Mouse (Mus musculus) ES-E14 (cell line): ENCODE results near the gene Nsg1. TPM values are rescaled to one million over a fixed set of nuclear protein-coding genes. Genes with fewer than 3 reads are reported as not detected.
A peak's percentile ranks its signal among the peaks of the same experiment; 100 is the strongest.

Experiments
- DNase-seq: peaks from one replicate; pipeline ENCODE4 v3.0.0-alpha.2; 2013; ENCODE audit warnings: low read depth, low spot score
- H3K27ac ChIP-seq: 2 replicates; pipeline ENCODE4 v1.5.1; 2012; ENCODE audit warnings: low read depth, mild to moderate bottlenecking, low read length, moderate library complexity, mixed read lengths; ENCODE audit not compliant: poor library complexity, insufficient read depth, severe bottlenecking
- H3K36me3 ChIP-seq: 2 replicates; pipeline ENCODE4 v1.6.1; 2012; ENCODE audit warnings: mild to moderate bottlenecking, low read length, moderate library complexity, mixed read lengths; ENCODE audit not compliant: control insufficient read depth, poor library complexity, insufficient read depth, severe bottlenecking
- H3K4me1 ChIP-seq, 2 experiments: fragments of 150-350 bp in 1 of 2; sonication (generic) in 1 of 2; 2 replicates each; pipeline ENCODE4 v1.6.1; 2012; ENCODE audit warnings: low read length in 2 of 2, mild to moderate bottlenecking in 1 of 2, mixed read lengths in 1 of 2; ENCODE audit not compliant: control insufficient read depth in 2 of 2, insufficient read depth in 2 of 2, poor library complexity in 1 of 2
- H3K4me3 ChIP-seq, 2 experiments: fragments of 150-350 bp in 1 of 2; sonication (generic) in 1 of 2; 2 replicates each; pipeline ENCODE4 v1.5.1; 2012; ENCODE audit warnings: low read length in 2 of 2, low read depth in 1 of 2, mild to moderate bottlenecking in 1 of 2, mixed read lengths in 1 of 2; ENCODE audit not compliant: insufficient read depth in 1 of 2, poor library complexity in 1 of 2, severe bottlenecking in 1 of 2
- H3K9ac ChIP-seq: 2 replicates; pipeline ENCODE4 v1.6.1; 2012; ENCODE audit warnings: low read depth, mild to moderate bottlenecking, low read length, mixed read lengths; ENCODE audit not compliant: poor library complexity, insufficient read depth, severe bottlenecking
- H3K9me3 ChIP-seq: fragments of 150-350 bp; sonication (generic); 2 replicates; pipeline ENCODE4 v1.6.1; 2012; ENCODE audit warnings: low read depth, mild to moderate bottlenecking, low read length; ENCODE audit not compliant: control insufficient read depth, insufficient read depth
- CHD2 ChIP-seq: IDR thresholded peaks from 2 replicates; pipeline ENCODE4 v1.6.1; 2014; ENCODE audit warnings: mild to moderate bottlenecking, low read depth, low read length, inconsistent platforms
- HCFC1 ChIP-seq: IDR thresholded peaks from 2 replicates; pipeline ENCODE4 v1.6.1; 2012; ENCODE audit warnings: low read length, inconsistent platforms, borderline replicate concordance; ENCODE audit not compliant: insufficient read depth
- MAFK ChIP-seq: IDR thresholded peaks from 2 replicates; pipeline ENCODE4 v1.6.1; 2014; ENCODE audit warnings: mild to moderate bottlenecking, low read depth, low read length, inconsistent platforms; ENCODE audit not compliant: insufficient read depth
- ZC3H11A ChIP-seq: IDR thresholded peaks from 2 replicates; pipeline ENCODE4 v1.6.1; 2012; ENCODE audit warnings: low read depth, mild to moderate bottlenecking, inconsistent platforms, low read length, borderline replicate concordance
- ZNF384 ChIP-seq: IDR thresholded peaks from 2 replicates; pipeline ENCODE4 v1.6.1; 2012; ENCODE audit warnings: low read depth, low read length, inconsistent platforms
- in situ Hi-C, 2 experiments: fragments of 600-800 bp; cut with MboI; formaldehyde crosslinking; loops; one replicate each; pipeline ENCODE4 v1.15.1; 2025; ENCODE audit warnings: low sequenced_read_pairs in 2 of 2, inconsistent platforms in 1 of 2; ENCODE audit not compliant: unreplicated experiment in 2 of 2
- total RNA-seq: library from RNA; depleted of rRNA; stranded (reverse); fragments of 300-350 nt; gene quantifications from 2 replicates; pipeline ENCODE4 v1.2.3, GENCODE M21; 2012

Nsg1 gene
- total RNA-seq, 1 experiment, result 5.0 TPM

DNA sequence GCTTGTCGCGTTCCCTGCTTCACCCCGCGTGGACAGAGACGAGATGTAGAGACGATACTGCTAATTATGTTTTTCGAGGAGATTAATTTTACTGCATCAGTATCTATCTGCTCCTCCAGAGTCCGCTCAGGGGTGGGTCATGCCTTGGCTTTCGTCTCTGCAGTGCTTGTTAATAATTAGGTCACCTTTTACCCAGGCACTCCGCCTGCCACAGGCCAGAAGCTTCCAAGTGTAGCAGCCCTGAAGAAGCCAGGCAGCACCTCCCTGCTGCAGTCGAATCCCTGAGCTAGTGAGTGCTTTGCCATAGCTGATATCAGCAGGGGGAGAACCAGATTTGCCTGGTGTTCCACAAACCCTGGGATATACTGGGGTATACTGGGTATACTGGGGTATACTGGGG, 8.8 kb upstream of the Nsg1 start:
- TF ChIP-seq HCFC1, result no peak
- TF ChIP-seq MAFK, result no peak
- no peak for TF ChIP-seq CHD2
- no peak for TF ChIP-seq ZNF384
- TF ChIP-seq ZC3H11A, result no peak
- Histone ChIP-seq H3K4me3 (no peak overlapping the region), H3K9ac (no peak overlapping the region), H3K9me3 (no peaks in the 10 kb centered on the region), H3K4me1 (no peaks in the 10 kb centered on the region), H3K36me3 (no peaks in the 10 kb centered on the region), H3K27ac (no peak overlapping the region)
- DNase-seq, result no peak
- in situ Hi-C loops, result no loop called here

DNA sequence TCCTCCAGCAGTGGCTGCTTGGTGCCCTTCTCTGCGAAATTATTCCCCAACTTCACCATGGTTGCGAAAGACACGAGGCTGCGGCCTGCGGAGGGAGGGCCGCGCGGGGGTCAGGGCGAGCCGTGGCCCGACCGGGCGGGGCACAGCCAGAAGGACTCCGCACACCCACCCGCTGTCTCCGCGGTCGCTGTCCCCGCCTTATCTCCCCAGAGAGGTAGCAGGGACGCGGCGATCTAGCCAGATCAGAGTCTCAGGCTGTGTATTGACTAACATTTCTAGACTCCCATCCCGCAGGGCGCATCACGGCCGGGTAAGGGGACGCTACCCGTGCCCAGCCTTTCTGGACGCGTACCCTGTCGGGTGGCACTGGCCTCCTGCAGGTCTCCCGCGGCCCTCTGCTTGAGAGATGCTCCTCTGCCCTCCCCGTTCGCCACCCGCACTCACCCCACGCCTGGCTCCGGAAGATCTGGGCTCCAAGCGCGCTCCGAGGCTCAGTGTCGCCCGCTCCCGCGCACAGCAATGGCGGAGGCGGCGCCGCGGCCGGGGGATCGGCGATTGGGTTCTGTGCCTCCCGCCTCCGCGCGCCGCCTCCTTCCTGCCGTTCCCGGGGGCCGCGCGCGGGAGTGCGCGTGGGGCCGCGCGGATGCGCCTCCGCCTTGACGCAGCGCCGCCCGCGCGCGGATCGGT, 617 bp downstream of the Nsg1 start:
- no peak for DNase-seq
- no peaks in the 10 kb centered on the region for H3K36me3 ChIP-seq
- H3K4me1 ChIP-seq, result no peaks in the 10 kb centered on the region; a peak in 1 of 4 replicates
- H3K27ac ChIP-seq, result no peak overlapping the region
- peak overlapping the region; percentile 49 to 75 for H3K4me3 ChIP-seq
- H3K9me3 ChIP-seq, result no peaks in the 10 kb centered on the region
- in situ Hi-C loops, result no loop called here
- TF ChIP-seq ZNF384, result no peak
- TF ChIP-seq ZC3H11A, result no peak
- no peak for TF ChIP-seq MAFK
- TF ChIP-seq CHD2, result no peak
- H3K9ac ChIP-seq, result peak overlapping the region; percentile 76

DNA sequence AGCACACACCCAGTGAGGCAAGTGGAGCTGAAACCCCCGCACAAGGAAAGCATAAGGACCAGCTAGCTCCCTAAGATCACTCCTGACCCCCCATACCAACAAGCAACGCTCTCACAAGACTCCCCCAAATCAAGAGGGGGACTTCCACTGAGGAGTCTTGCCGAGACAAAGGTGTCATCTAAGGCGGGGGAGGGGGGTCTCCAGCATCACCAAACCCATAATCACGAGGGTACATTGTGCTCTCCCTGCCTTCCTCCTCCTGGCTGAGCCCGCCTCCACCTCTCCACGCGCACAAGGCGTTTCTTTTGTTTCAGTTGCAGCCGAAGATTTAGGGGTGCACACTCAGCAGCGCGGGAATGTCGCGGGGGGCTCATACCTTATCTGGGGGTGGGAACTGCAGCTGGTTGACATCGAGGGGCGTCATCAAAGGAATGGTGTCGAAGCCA, 1.2 kb downstream of the Nsg1 start:
- DNase-seq, result no peak
- Histone ChIP-seq H3K36me3 (no peaks in the 10 kb centered on the region), H3K9ac (no peak overlapping the region), H3K4me1 (no peaks in the 10 kb centered on the region; a peak in 1 of 4 replicates), H3K4me3 (peak overlapping the region in 1 of 2 experiments; percentile 75; a peak in 2 of 4 replicates), H3K27ac (no peak overlapping the region), H3K9me3 (no peaks in the 10 kb centered on the region)
- in situ Hi-C loops, result no loop called here
- TF ChIP-seq ZNF384 (no peak), HCFC1 (no peak), CHD2 (no peak), ZC3H11A (no peak), MAFK (no peak)

GRCm38 (mm10) chr5:38157481-38158020, 2.2 kb downstream of the Nsg1 start:
- H3K4me3 ChIP-seq, result no peak overlapping the region
- H3K9me3 ChIP-seq, result no peaks in the 10 kb centered on the region
- H3K36me3 ChIP-seq, result no peaks in the 10 kb centered on the region
- H3K4me1 ChIP-seq, result no peaks in the 10 kb centered on the region; a peak in 1 of 4 replicates
- H3K27ac ChIP-seq, result no peak overlapping the region
- TF ChIP-seq ZNF384, result no peak
- no peak for TF ChIP-seq HCFC1
- no peak for TF ChIP-seq ZC3H11A
- TF ChIP-seq MAFK, result no peak
- TF ChIP-seq CHD2, result no peak
- no peak overlapping the region for H3K9ac ChIP-seq
- DNase-seq, result no peak
- in situ Hi-C loops, result no loop called here

DNA sequence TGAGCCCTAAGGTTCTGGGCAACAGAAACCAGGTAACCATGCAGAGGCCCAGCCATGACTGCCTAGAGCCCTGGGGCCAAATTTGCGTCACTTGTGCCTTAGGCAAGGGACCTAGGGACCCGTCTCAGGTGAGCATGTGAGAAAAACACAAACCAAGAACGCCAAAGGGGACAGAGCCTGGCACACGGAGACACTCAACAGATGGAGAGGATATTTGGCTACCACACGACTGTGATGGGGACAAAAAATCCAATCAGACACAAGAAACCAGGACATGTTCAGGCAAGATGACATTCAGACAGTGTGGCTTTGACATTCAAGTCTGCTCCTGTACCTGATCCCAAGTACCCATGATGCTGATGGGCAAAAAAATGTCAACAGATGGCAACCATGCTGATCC, 6.1 kb downstream of the Nsg1 start:
- Histone ChIP-seq H3K36me3 (no peaks in the 10 kb centered on the region), H3K27ac (no peak overlapping the region), H3K9me3 (no peaks in the 10 kb centered on the region), H3K9ac (no peak overlapping the region), H3K4me1 (no peaks in the 10 kb centered on the region), H3K4me3 (no peak overlapping the region)
- in situ Hi-C loops, result no loop called here
- TF ChIP-seq MAFK (no peak), HCFC1 (no peak), ZC3H11A (no peak), CHD2 (no peak), ZNF384 (no peak)
- no peak for DNase-seq
